Mouse (Mus musculus) small intestine, adult 2 months (tissue): ENCODE results near the gene Galnt7.

Source experiments
- CTCF ChIP-seq: fragments of 200-500 bp; IDR thresholded peaks from 2 replicates; pipeline ENCODE4 v1.5.1; 2012; ENCODE audit warnings: low read depth, mild to moderate bottlenecking, control low read depth, inconsistent platforms, low read length, moderate library complexity, mixed read lengths; ENCODE audit not compliant: insufficient replicate concordance, insufficient read length; ENCODE audit errors: extremely low read depth
- POLR2A ChIP-seq: fragments of 200-500 bp; IDR thresholded peaks from 2 replicates; pipeline ENCODE4 v1.6.1; 2012; ENCODE audit warnings: low read depth, mild to moderate bottlenecking, control low read depth, inconsistent platforms, low read length, moderate library complexity

GRCm38 (mm10) chr8:57642722-57643121 is 10.1 kb downstream of the Galnt7 start:
- no peak for TF ChIP-seq CTCF
- TF ChIP-seq POLR2A, result no peak
